Mouse (Mus musculus): ENCODE measurements around the gene Ccn2. TPM values are rescaled to one million over a fixed set of nuclear protein-coding genes. Genes with fewer than 3 reads are reported as not detected.

Gene Ccn2
- polyA plus RNA-seq (2016; fragmentation: Nextera tagmentation; extraction: Ambion mirVana), result 7.2 and 8.3 TPM in 2 replicates

DNA sequence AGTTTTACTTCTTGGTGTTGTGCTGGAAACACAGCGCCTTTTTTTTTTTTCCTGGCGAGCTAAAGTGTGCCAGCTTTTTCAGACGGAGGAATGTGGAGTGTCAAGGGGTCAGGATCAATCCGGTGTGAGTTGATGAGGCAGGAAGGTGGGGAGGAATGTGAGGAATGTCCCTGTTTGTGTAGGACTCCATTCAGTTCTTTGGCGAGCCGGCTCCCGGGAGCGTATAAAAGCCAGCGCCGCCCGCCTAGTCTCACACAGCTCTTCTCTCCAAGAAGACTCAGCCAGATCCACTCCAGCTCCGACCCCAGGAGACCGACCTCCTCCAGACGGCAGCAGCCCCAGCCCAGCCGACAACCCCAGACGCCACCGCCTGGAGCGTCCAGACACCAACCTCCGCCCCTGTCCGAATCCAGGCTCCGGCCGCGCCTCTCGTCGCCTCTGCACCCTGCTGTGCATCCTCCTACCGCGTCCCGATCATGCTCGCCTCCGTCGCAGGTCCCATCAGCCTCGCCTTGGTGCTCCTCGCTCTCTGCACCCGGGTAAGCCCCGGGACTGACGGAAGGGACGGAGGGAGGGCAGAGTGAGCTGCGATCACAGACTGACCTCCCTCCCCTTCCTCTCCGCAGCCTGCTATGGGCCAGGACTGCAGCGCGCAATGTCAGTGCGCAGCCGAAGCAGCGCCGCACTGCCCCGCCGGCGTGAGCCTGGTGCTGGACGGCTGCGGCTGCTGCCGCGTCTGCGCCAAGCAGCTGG is at the start of gene Ccn2:
Ccn2 (plus strand) TSS at position 193 of the 753 bp plus-strand sequence.
- Histone ChIP-seq H3K27me3 (ENCODE audit: insufficient read depth, poor library complexity, severe bottlenecking) (no peaks in the 10 kb centered on the region), H3K4me3 (peak within 1 kb of the TSS; percentile 83)

DNA sequence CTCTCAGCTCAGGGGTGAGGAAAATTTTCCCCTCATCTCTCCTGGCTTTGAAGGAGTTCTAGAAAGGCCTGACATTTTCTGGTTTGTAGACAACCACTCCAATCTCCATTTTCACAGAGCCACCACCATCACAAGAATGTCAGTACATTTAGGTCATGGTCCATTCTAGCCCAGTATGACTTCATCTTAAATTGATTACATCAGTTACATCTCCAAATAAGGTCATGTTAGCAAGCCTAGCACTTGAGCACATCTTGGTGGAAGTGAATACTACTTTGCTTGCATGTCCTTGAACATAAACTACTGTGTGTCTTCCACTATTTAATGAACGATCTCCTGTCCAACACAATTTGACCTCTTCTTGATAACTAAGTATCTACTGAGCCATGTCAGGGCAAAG is 42.4 kb upstream of the Ccn2 start:
- no peak for DNase-seq (ENCODE audit: low spot score)
- no peak overlapping the region for H3K27ac ChIP-seq
- H3K27me3 ChIP-seq (ENCODE audit: insufficient read depth, poor library complexity, severe bottlenecking), result no peaks in the 10 kb centered on the region
- no peaks in the 10 kb centered on the region for H3K9me3 ChIP-seq
- no peak overlapping the region for H3K4me3 ChIP-seq
- H3K4me1 ChIP-seq (replicated peaks), result no peaks in the 10 kb centered on the region
- 92% methylated on average over 1 of the region's 1 CpGs for WGBS
- no peaks in the 10 kb centered on the region for H3K36me3 ChIP-seq

More for the DNA sequence above, at the start of gene Ccn2:
- DNase-seq (ENCODE audit: low spot score), result peak; percentile 87
- H3K27ac ChIP-seq, result peak within 1 kb of the TSS; percentile 96
- peaks cover 9% of the 10 kb centered on the region; the same call in 1 of the 2 replicates for H3K36me3 ChIP-seq
- H3K9me3 ChIP-seq, result no peaks in the 10 kb centered on the region
- peaks cover 72% of the 10 kb centered on the region for H3K4me1 ChIP-seq (replicated peaks)
- WGBS, result under 1% methylated on average over 53 of the region's 53 CpGs

DNA sequence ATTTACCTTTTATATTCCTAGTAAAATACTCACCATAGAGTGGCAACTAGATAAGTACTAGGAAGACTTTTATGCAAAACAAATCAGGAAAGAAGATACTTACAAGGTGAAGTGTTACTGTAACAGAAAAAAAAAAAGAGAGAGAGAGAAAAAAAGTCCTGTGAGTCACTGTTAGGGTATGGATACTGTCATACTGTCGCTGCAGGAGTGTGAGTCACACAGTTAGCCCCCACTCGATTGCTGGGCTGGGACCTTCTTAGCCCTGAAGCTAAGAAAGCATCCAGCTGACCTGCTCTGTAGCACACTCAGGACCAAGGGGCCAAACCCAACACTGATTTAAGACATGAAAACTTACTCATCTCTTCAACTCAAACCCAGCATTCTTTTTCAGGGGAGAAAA is 41.2 kb upstream of the Ccn2 start:
- no peak for DNase-seq (ENCODE audit: low spot score)

DNA sequence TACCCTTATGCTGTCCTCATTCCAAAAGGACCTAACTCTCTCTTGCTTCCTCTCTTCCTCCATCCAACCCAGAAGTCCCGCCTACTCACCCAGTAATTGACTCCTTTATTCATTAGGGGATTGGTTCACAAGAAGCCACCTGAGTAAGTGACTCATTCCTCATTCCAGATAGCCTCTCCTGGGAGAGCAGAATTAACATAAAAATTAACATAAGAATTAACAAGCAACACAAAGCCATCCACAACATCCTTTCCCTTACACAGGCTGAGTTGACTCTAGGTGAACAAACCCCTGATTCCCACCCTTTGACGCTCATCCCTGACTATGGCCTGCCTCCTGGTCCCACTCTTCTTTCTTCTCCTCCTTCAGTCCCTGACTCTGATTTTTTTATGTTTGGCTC is 36.9 kb upstream of the Ccn2 start:
- no peaks in the 10 kb centered on the region for H3K27me3 ChIP-seq (ENCODE audit: insufficient read depth, poor library complexity, severe bottlenecking)
- no peak for DNase-seq (ENCODE audit: low spot score)
- 77% methylated on average over 2 of the region's 2 CpGs for WGBS
- H3K9me3 ChIP-seq, result no peaks in the 10 kb centered on the region
- H3K36me3 ChIP-seq, result no peaks in the 10 kb centered on the region
- H3K27ac ChIP-seq, result no peak overlapping the region
- no peaks in the 10 kb centered on the region for H3K4me1 ChIP-seq (replicated peaks)
- no peak overlapping the region for H3K4me3 ChIP-seq

More for the DNA sequence above, 41.2 kb upstream of the Ccn2 start:
- Histone ChIP-seq H3K9me3 (no peaks in the 10 kb centered on the region), H3K4me1 (replicated peaks) (no peaks in the 10 kb centered on the region), H3K27me3 (ENCODE audit: insufficient read depth, poor library complexity, severe bottlenecking) (no peaks in the 10 kb centered on the region), H3K4me3 (no peak overlapping the region), H3K36me3 (no peaks in the 10 kb centered on the region), H3K27ac (no peak overlapping the region)
- WGBS, result 69% methylated on average over 2 of the region's 2 CpGs

DNA sequence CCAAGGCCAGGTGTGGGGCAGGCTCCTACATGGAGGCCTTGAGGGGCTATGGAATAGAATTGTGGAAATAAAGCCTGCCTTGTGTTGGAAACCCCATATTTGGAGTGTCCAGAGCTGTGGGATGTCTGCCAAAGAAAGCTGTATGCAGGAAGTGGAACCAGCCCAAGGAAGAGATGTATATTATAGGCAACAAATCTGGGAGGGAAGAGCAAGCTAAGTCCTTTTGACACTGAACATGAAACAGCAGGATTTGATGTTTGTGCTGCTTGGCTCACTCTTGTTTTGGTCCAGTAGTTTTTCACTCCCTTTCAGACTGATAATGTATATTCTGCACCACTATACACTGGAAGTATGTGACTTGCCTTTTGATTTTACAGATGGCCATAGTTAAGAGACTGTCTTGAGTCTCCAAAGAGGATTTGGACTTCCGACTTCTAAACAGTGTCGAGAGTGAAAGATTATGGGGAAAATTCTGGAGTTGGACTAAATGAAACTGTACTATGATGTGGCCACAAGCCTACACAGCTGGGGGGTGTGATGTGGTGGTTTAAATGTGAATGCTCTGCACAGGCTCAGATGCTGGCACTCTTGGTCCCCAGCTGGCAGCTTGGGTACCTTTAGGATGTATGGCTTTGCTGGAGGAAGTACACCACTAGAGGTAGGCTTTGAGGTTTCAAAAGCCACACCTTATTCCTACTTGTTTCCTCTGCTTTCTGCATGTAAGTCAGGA is 25.4 kb upstream of the Ccn2 start:
- Histone ChIP-seq H3K27me3 (ENCODE audit: insufficient read depth, poor library complexity, severe bottlenecking) (no peaks in the 10 kb centered on the region), H3K4me3 (no peak overlapping the region), H3K4me1 (replicated peaks) (peaks cover 9% of the 10 kb centered on the region), H3K27ac (no peak overlapping the region), H3K36me3 (no peaks in the 10 kb centered on the region), H3K9me3 (no peaks in the 10 kb centered on the region)
- no peak for DNase-seq (ENCODE audit: low spot score)
- 93% methylated on average over 2 of the region's 2 CpGs for WGBS

DNA sequence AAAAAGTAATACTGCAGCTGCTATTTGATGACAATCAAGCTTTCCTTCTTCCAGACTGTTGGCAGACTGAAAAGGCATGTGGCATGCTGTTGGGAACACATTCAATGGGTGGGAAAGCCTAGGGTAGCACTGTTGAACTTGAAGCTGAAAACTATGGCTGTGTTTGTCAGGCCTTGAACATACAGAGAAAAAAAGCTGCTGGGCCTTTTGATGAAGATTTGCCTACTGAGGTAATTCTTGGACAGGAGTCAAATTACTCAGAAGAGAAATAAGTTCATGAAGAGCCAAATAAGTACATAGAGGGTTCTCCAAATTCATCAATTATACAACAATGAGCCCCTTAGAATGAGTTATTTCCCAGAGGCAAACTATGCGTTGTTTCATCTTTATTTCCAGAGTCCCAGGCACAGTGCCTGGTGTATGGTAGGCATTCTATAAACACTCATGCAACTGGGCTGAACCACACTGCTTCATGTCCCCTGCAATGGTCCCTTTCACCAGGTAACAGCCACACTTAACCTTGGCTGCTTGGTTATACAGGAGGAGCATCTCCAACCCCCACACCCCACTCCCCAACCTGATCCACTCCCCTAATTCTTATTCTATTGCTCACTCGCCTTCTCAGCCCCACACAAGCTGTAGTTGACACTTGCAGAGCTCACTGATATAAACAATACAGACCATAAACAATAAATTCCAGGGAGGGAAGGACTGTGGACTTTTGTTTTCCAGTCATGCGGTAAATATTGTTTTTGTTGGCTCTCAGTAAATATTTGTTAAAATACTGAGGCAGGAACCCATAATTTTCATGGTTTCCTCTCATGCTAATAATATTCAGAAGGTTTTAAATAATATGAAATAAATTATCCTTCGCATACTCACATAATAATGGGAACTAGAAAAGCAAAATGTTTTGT is 22.9 kb upstream of the Ccn2 start:
- Histone ChIP-seq H3K27me3 (ENCODE audit: insufficient read depth, poor library complexity, severe bottlenecking) (no peaks in the 10 kb centered on the region), H3K9me3 (no peaks in the 10 kb centered on the region), H3K4me1 (replicated peaks) (peaks cover 9% of the 10 kb centered on the region), H3K4me3 (no peak overlapping the region), H3K36me3 (no peaks in the 10 kb centered on the region), H3K27ac (no peak overlapping the region)
- 77% methylated on average over 4 of the region's 4 CpGs for WGBS
- no peak for DNase-seq (ENCODE audit: low spot score)

DNA sequence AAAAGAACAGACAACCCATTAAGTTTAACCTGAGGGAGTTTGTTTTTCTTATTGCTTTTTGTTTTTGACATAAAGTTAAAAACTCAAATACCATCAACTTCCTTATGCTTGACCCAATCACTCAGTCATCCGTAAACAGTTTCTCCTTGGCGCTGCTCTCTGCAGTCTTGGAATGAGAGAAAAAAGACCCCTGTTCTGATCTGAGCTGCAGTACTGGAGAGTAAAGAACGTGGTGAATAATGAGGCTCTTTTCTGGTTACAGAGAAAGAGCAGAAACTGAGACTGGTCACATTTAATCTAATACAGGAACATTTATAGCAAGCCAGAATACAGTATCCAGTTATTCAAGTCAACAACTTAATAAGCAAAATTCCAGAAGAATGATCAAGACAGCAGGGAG is 21.8 kb upstream of the Ccn2 start:
- no peak overlapping the region for H3K27ac ChIP-seq
- H3K4me1 ChIP-seq (replicated peaks), result peaks cover 9% of the 10 kb centered on the region
- WGBS, result 65% methylated on average over 3 of the region's 3 CpGs
- H3K4me3 ChIP-seq, result no peak overlapping the region
- H3K36me3 ChIP-seq, result no peaks in the 10 kb centered on the region
- H3K9me3 ChIP-seq, result no peaks in the 10 kb centered on the region
- H3K27me3 ChIP-seq (ENCODE audit: insufficient read depth, poor library complexity, severe bottlenecking), result no peaks in the 10 kb centered on the region
- no peak for DNase-seq (ENCODE audit: low spot score)

DNA sequence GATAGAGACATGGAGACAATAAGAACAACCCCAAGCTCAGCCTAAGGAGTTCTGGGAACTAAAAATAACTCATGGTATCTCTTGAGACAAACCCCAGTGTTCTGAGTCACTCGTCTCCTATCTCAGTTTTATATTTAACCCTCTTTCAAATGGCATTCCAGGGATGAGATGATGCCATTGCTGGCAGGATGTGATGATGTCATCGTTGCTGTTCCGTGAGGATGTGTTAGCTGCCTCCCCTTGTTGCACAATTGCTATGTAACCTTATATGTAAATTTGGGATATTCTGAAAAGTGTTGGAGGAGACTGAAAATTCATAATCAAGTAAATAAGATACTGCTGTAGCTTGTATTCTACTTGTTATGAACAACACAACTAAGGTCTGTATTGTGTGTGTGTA is 14.2 kb upstream of the Ccn2 start:
- Histone ChIP-seq H3K27me3 (ENCODE audit: insufficient read depth, poor library complexity, severe bottlenecking) (no peaks in the 10 kb centered on the region), H3K27ac (no peak overlapping the region), H3K36me3 (no peaks in the 10 kb centered on the region), H3K4me1 (replicated peaks) (no peaks in the 10 kb centered on the region), H3K9me3 (no peaks in the 10 kb centered on the region), H3K4me3 (no peak overlapping the region)
- 81% methylated on average over 3 of the region's 3 CpGs for WGBS
- DNase-seq (ENCODE audit: low spot score), result no peak

DNA sequence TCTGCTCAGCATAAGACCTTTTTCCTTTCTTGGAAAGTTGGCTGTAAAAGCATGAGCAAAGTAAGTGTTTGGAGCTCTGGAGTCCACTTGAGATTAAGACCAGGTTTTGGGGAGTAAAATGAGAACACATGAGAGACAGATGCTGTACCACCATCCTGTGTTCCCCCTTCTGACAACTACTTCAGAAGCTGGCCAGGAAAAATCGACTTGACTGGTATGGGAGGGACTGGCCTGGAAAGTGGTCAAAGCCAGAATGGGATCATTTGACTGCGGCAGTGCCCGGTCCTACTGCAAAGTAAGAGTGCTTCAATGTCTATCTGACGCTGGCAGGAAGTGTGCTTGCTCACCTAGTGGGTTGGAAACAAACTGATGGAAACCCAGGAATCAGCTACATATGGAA is 6.4 kb upstream of the Ccn2 start:
- 77% methylated on average over 4 of the region's 4 CpGs for WGBS
- Histone ChIP-seq H3K4me3 (no peak overlapping the region), H3K27me3 (ENCODE audit: insufficient read depth, poor library complexity, severe bottlenecking) (no peaks in the 10 kb centered on the region), H3K4me1 (replicated peaks) (peaks cover 33% of the 10 kb centered on the region), H3K9me3 (no peaks in the 10 kb centered on the region), H3K36me3 (no peaks in the 10 kb centered on the region), H3K27ac (no peak overlapping the region)
- no peak for DNase-seq (ENCODE audit: low spot score)

DNA sequence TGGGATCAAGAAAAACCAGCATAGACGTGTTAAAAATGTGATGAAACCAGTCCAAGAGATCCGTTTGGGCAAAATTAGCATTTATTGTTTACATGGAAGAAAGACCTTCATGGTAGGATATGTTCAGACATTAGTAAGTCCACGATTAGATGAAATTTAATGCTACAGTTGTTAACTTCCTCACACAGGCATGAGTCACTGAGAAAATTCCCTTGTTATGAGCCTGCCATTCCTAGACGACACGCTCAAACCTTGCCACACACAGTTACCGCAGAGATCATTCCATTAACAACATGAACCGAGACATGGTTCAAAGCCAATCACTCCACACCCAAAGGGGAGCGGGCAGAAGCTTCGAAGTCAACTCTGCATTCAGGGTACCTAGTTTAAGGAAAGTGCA is 6.0 kb upstream of the Ccn2 start:
- H3K4me1 ChIP-seq (replicated peaks), result peaks cover 37% of the 10 kb centered on the region
- no peak for DNase-seq (ENCODE audit: low spot score)
- 93% methylated on average over 9 of the region's 9 CpGs for WGBS
- no peaks in the 10 kb centered on the region for H3K27me3 ChIP-seq (ENCODE audit: insufficient read depth, poor library complexity, severe bottlenecking)
- H3K36me3 ChIP-seq, result no peaks in the 10 kb centered on the region
- H3K4me3 ChIP-seq, result no peak overlapping the region
- no peaks in the 10 kb centered on the region for H3K9me3 ChIP-seq
- H3K27ac ChIP-seq, result no peak overlapping the region

DNA sequence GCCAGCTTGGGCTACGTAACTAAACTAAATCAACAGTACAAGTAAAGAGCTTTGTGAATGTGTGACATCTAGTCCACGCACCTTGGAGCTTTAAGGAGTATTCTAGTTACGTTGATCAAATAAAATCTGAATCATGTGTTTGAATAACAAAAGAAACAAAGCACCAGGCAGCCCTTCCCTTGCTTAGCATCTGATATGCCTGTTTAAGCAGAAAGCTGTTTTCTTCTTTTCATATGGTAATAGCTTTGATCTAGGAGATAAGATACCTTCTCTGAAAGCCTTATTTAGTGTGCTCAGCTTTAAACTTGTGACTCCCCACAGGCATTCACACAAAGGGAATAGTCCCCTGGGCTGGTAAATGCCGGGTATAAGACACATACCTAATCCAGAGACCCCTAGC is 4.7 kb upstream of the Ccn2 start:
- WGBS, result 41% methylated on average over 4 of the region's 4 CpGs
- DNase-seq (ENCODE audit: low spot score), result no peak
- Histone ChIP-seq H3K27me3 (ENCODE audit: insufficient read depth, poor library complexity, severe bottlenecking) (no peaks in the 10 kb centered on the region), H3K27ac (no peak overlapping the region), H3K9me3 (no peaks in the 10 kb centered on the region), H3K36me3 (no peaks in the 10 kb centered on the region), H3K4me1 (replicated peaks) (peaks cover 47% of the 10 kb centered on the region), H3K4me3 (no peak overlapping the region)

DNA sequence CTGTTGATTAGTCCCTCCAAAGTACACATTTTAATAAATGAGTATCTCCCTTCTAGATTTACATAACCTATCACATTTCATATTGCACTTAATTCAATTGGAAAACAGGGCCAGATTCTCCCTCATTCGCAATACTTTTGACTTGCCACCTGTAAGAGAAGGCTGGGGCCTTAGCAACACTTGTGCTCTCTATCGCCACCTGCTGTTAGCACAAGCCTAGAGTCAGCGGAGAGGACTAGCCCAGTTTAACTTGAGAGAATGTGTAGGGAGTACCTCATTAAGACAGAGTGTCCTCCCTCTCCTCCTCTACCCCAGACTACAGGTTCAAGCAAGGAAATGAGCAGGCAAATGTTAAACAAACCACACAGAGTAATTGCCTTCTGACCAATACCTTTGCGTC is 4.1 kb upstream of the Ccn2 start:
- 16% methylated on average over 4 of the region's 4 CpGs for WGBS

More for the DNA sequence above, 4.1 kb upstream of the Ccn2 start:
- H3K27ac ChIP-seq, result no peak overlapping the region
- H3K4me1 ChIP-seq (replicated peaks), result peaks cover 53% of the 10 kb centered on the region
- H3K36me3 ChIP-seq, result no peaks in the 10 kb centered on the region
- no peaks in the 10 kb centered on the region for H3K9me3 ChIP-seq
- no peak overlapping the region for H3K4me3 ChIP-seq
- no peaks in the 10 kb centered on the region for H3K27me3 ChIP-seq (ENCODE audit: insufficient read depth, poor library complexity, severe bottlenecking)
- DNase-seq (ENCODE audit: low spot score), result peak; percentile 82
